Mouse (Mus musculus) intestine, postnatal 0 days (tissue): ENCODE results near the gene Defb18. TPM values are rescaled to one million over a fixed set of nuclear protein-coding genes. Genes with fewer than 3 reads are reported as not detected.
"Not testable (repeated sequence)": the region's sequence is repeated elsewhere in the genome, so short reads cannot be mapped to it uniquely, and the experiment has no call there.

Source experiments
- ATAC-seq: fragments of 200-750 bp; cut with Nextera tagmentation; 2 replicates; pipeline ENCODE4 v1.8.0; 2017; ENCODE audit warnings: mild to moderate bottlenecking, moderate TSS enrichment, moderate library complexity
- H3K27ac ChIP-seq: fragments of 300-500 bp; sonication (generic); 2 replicates; pipeline ENCODE4 v1.5.1; 2014; ENCODE audit warnings: mild to moderate bottlenecking, low read depth, low read length, moderate library complexity
- H3K27me3 ChIP-seq: fragments of 300-500 bp; sonication (generic); replicated peaks from 2 replicates; pipeline ENCODE4 v1.6.1; 2014; ENCODE audit warnings: low read length, mixed read lengths; ENCODE audit not compliant: control insufficient read depth, insufficient read depth
- H3K36me3 ChIP-seq: fragments of 300-500 bp; sonication (generic); 2 replicates; pipeline ENCODE4 v1.6.1; 2014; ENCODE audit warnings: mild to moderate bottlenecking, moderate library complexity; ENCODE audit not compliant: control insufficient read depth, insufficient read depth
- H3K4me1 ChIP-seq: fragments of 300-500 bp; sonication (generic); replicated peaks from 2 replicates; pipeline ENCODE4 v1.6.1; 2014; ENCODE audit warnings: antibody characterized with exemption, low read length, mixed read lengths; ENCODE audit not compliant: control insufficient read depth, insufficient read depth
- H3K4me2 ChIP-seq: fragments of 300-500 bp; sonication (generic); replicated peaks from 2 replicates; pipeline ENCODE4 v1.6.1; 2014; ENCODE audit warnings: low read depth, mild to moderate bottlenecking, moderate library complexity
- H3K4me3 ChIP-seq: fragments of 300-500 bp; sonication (generic); 2 replicates; pipeline ENCODE4 v1.5.1; 2014; ENCODE audit warnings: low read depth, low read length
- H3K9ac ChIP-seq: fragments of 300-500 bp; sonication (generic); 2 replicates; pipeline ENCODE4 v1.6.1; 2014; ENCODE audit warnings: mild to moderate bottlenecking, low read depth, low read length
- H3K9me3 ChIP-seq: fragments of 300-500 bp; sonication (generic); 2 replicates; pipeline ENCODE4 v1.6.1; 2016; ENCODE audit warnings: mixed run types; ENCODE audit not compliant: control insufficient read depth
- CTCF ChIP-seq: sonication (generic); IDR thresholded peaks from 2 replicates; pipeline ENCODE4 v1.5.1; 2016; ENCODE audit warnings: low read depth, mild to moderate bottlenecking, control low read depth, antibody characterized with exemption, moderate library complexity
- WGBS: fragments of 180-500 bp; shearing (Covaris S2); extraction: QIAGEN DNeasy Blood & Tissue Kit; methylation state at CpG from one replicate; pipeline ENCODE4 v1.1.7; 2014; 5-methylcytosine and 5-hydroxymethylcytosine counted together
- polyA plus RNA-seq: library from polyadenylated mRNA; unstranded; fragments of >200 nt; fragmentation: Nextera tagmentation; extraction: Ambion mirVana; gene quantifications from 2 replicates; pipeline ENCODE4 v1.2.1, GENCODE M21; 2015

Defb18 gene
- not detected in 2 replicates for polyA plus RNA-seq

- H3K9me3 ChIP-seq: no peaks in the 10 kb centered on the region
- WGBS: 71% methylated on average over 1 of the region's 1 CpGs
Observed at GRCm38 (mm10) chr1:18237343-18237742, at the start of gene Defb18. Defb18 (minus strand) TSS chr1:18237443.

DNA sequence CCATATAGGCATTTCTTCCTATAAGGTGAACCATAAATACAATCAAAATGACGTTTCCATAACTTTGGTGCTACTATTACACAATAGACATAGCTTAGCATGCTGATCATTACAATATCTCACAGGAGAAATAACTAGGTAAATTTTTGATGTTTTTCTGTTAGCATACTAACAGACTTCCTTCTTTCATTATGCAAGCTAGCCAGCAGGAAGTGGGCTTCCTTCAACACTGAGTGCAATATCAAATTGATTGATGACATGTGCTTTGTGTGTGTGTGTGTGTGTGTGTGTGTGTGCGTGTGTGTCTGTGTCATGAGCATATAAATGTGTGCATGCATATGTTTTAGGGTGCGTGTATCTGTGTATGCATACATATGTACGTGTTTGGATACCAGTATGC is 33.9 kb upstream of the Defb18 start:
- H3K4me2 ChIP-seq: no peak overlapping the region
- H3K36me3 ChIP-seq: no peaks in the 10 kb centered on the region
- no peak for ATAC-seq
- no peaks in the 10 kb centered on the region for H3K27me3 ChIP-seq
- H3K9me3 ChIP-seq: no peaks in the 10 kb centered on the region
- no peak overlapping the region for H3K27ac ChIP-seq
- no peak for TF ChIP-seq CTCF
- WGBS: 76% methylated on average over 4 of the region's 4 CpGs
- H3K9ac ChIP-seq: no peak overlapping the region
- no peaks in the 10 kb centered on the region for H3K4me1 ChIP-seq
- H3K4me3 ChIP-seq: no peak overlapping the region

More at GRCm38 (mm10) chr1:18237343-18237742, at the start of gene Defb18:
- ATAC-seq: no peak
- no peak within 1 kb of the TSS for H3K27ac ChIP-seq
- no peaks in the 10 kb centered on the region for H3K4me1 ChIP-seq
- no peak within 1 kb of the TSS for H3K4me3 ChIP-seq
- H3K4me2 ChIP-seq: no peak within 1 kb of the TSS
- no peak within 1 kb of the TSS for H3K9ac ChIP-seq
- no peaks in the 10 kb centered on the region for H3K27me3 ChIP-seq
- TF ChIP-seq CTCF: no peak
- H3K36me3 ChIP-seq: no peaks in the 10 kb centered on the region

GRCm38 (mm10) chr1:18268845-18269244 is 31.6 kb upstream of the Defb18 start:
- Histone ChIP-seq H3K36me3 (no peaks in the 10 kb centered on the region), H3K4me2 (no peak overlapping the region), H3K9me3 (no peaks in the 10 kb centered on the region), H3K4me3 (no peak overlapping the region), H3K4me1 (no peaks in the 10 kb centered on the region), H3K27me3 (no peaks in the 10 kb centered on the region), H3K9ac (no peak overlapping the region), H3K27ac (no peak overlapping the region)
- ATAC-seq: no peak
- WGBS: 75% methylated on average over 5 of the region's 5 CpGs
- TF ChIP-seq CTCF: no peak

GRCm38 (mm10) chr1:18265038-18265437 is 27.8 kb upstream of the Defb18 start, which contains the start of gene Defb41:
Defb41 (minus strand) TSS chr1:18265138.
- no peaks in the 10 kb centered on the region for H3K36me3 ChIP-seq
- ATAC-seq: no peak
- no peak within 1 kb of the TSS for H3K27ac ChIP-seq
- no peak for TF ChIP-seq CTCF
- no peaks in the 10 kb centered on the region for H3K4me1 ChIP-seq
- no peak within 1 kb of the TSS for H3K4me3 ChIP-seq
- H3K4me2 ChIP-seq: no peak within 1 kb of the TSS
- no peaks in the 10 kb centered on the region for H3K27me3 ChIP-seq
- H3K9me3 ChIP-seq: no peaks in the 10 kb centered on the region
- no peak within 1 kb of the TSS for H3K9ac ChIP-seq

- not testable (repeated sequence) for H3K4me1 ChIP-seq, H3K9me3 ChIP-seq, H3K27ac ChIP-seq, H3K9ac ChIP-seq, H3K27me3 ChIP-seq, ATAC-seq, H3K4me3 ChIP-seq, H3K4me2 ChIP-seq, H3K36me3 ChIP-seq
- WGBS: 93% methylated on average over 9 of the region's 9 CpGs
Observed at GRCm38 (mm10) chr1:18245801-18246580, 8.7 kb upstream of the Defb18 start.

DNA sequence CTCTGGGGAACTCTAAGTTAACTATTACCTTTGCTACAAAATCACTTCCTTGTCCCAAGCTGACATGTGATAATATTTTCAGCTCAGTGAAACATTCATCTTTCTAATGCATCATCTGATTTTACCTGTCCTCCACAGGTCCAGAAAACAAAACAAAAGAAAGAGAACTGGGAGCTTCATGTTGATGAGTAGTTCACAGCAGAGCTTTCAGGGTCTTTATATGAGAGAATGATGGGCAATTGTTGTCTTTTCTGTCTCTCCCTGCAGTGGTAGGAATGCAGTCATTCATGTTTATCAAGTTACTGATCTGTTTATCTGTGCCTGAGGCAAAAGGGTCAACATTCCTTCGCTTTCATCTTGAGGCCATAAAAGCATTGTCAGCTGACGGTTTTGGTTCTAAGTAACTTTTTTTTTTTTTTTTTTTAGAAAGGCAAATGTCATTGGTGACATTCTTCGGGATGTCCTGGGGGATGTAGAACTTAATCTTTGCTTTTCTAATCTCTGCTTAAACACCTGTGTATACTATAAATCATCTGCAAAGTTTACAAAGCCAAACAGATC is 13.8 kb downstream of the Defb18 start:
- H3K36me3 ChIP-seq: no peaks in the 10 kb centered on the region
- no peak for ATAC-seq
- TF ChIP-seq CTCF: no peak
- no peak overlapping the region for H3K4me2 ChIP-seq
- no peaks in the 10 kb centered on the region for H3K27me3 ChIP-seq
- no peak overlapping the region for H3K4me3 ChIP-seq
- WGBS: 10% methylated on average over 3 of the region's 3 CpGs
- no peak overlapping the region for H3K9ac ChIP-seq
- H3K9me3 ChIP-seq: no peaks in the 10 kb centered on the region
- H3K27ac ChIP-seq: no peak overlapping the region
- no peaks in the 10 kb centered on the region for H3K4me1 ChIP-seq
